15 mouse cellular contexts compared by ENCODE assay signal in genomic region chr13:43801961-43802360, GRCm38 (mm10). TPM values are rescaled to one million over a fixed set of nuclear protein-coding genes. Genes with fewer than 3 reads are reported as not detected.
DNase-seq lines count a peak whose midpoint lies in the region; ATAC-seq and TF ChIP-seq lines count a peak whose summit lies in the region.
"Had no signal": no experiment of that assay in that cellular context is flagged by ENCODE, and none has a peak within 500 bp of the region (broad histone marks: within the 10 kb centered on the region; RNA-seq: fewer than 3 reads in every experiment).

No protein-coding gene starts in this region.

- H3K4me1 ChIP-seq in heart, embryonic 11.5 days (ENCODE audit: control insufficient read depth, insufficient read depth, low read length), result 0 out of 2 replicates have a peak, but pooled peaks cover 3% of the 10 kb centered on the region
- peaks cover 19 to 94% of the 10 kb centered on the region in 2 experiments for H3K4me1 ChIP-seq in CH12.LX (ENCODE audit: control insufficient read depth in 1 of 2, insufficient read depth in 2 of 2)
- 0 out of 2 replicates have a peak, but pooled peaks cover 7% of the 10 kb centered on the region for H3K4me1 ChIP-seq in limb, embryonic 10.5 days

- H3K27me3 ChIP-seq in heart, embryonic 11.5 days (ENCODE audit: control insufficient read depth, insufficient read depth, low read length), result no peaks in the 10 kb centered on the region
- no peaks in the 10 kb centered on the region for H3K27me3 ChIP-seq in CH12.LX (replicated peaks)
- H3K27me3 ChIP-seq in limb, embryonic 10.5 days (ENCODE audit: low read depth, poor library complexity, severe bottlenecking), result no peaks in the 10 kb centered on the region
- H3K27me3 ChIP-seq: limb, embryonic 15.5 days had no signal

- dilution Hi-C loops in CH12.LX (cut with MboI; ENCODE audit: extremely low pct_ligation_motif_present, extremely low pct_unique_long_range_greater_than_20kb, low sequenced_read_pairs), result no loop called here

- no peaks in the 10 kb centered on the region for H3K36me3 ChIP-seq in heart, embryonic 11.5 days (ENCODE audit: control insufficient read depth, insufficient read depth, low read length)
- peaks cover 75 to 85% of the 10 kb centered on the region in 2 experiments for H3K36me3 ChIP-seq in CH12.LX (replicated peaks in 1 of 2; ENCODE audit: control insufficient read depth in 1 of 2, insufficient read depth in 1 of 2, low read length in 1 of 2)
- no peaks in the 10 kb centered on the region; the same call in 1 of the 2 replicates for H3K36me3 ChIP-seq in limb, embryonic 10.5 days
- H3K36me3 ChIP-seq: limb, embryonic 15.5 days had no signal

- no peaks in the 10 kb centered on the region for H3K9me3 ChIP-seq in heart, embryonic 11.5 days (replicated peaks; ENCODE audit: control insufficient read depth, low read length)
- no peaks in the 10 kb centered on the region for H3K9me3 ChIP-seq in CH12.LX (replicated peaks; ENCODE audit: low read length)
- H3K9me3 ChIP-seq in limb, embryonic 10.5 days (replicated peaks), result no peaks in the 10 kb centered on the region
- H3K9me3 ChIP-seq: forebrain, embryonic 13.5 days; limb, embryonic 15.5 days had no signal

- ATAC-seq in heart, embryonic 11.5 days (replicated peaks; ENCODE audit: insufficient number of reproducible peaks, low FRiP score, low TSS enrichment), result no peak
- ATAC-seq: forebrain, embryonic 13.5 days; liver, postnatal 0 days had no signal

- 76% methylated on average over 3 of the region's 3 CpGs for WGBS in heart, embryonic 11.5 days (ENCODE audit: insufficient replicate concordance)
- WGBS in limb, embryonic 10.5 days, result 77% methylated on average over 3 of the region's 3 CpGs

- DNase-seq in heart, adult 11 months, result peak; percentile 96
- DNase-seq in kidney, postnatal 14 days, result peak; percentile 49
- no peak for DNase-seq in kidney, adult 9 months
- DNase-seq in CH12.LX (ENCODE audit: extremely low read depth), result no peak
- DNase-seq in heart, postnatal 10 days, result peak; percentile 52 to 68
- DNase-seq in limb, embryonic 10.5 days (ENCODE audit: low spot score), result no peak
- DNase-seq: cerebellum, postnatal 36 days; liver, postnatal 0 days; right cerebral cortex, adult 18-20 months; spleen, adult 18-20 months; thymus, postnatal 36 days had no signal

- peaks cover 30% of the 10 kb centered on the region for H3K79me2 ChIP-seq in CH12.LX (replicated peaks; ENCODE audit: control insufficient read depth, extremely low read depth, insufficient read depth, poor library complexity, severe bottlenecking)

- TF ChIP-seq EP300 in CH12.LX (IDR thresholded peaks at IDR 0.05; ENCODE audit: low read length), result no peak

- H3K4me3 ChIP-seq in heart, embryonic 11.5 days (ENCODE audit: low read depth, low read length), result no peak overlapping the region
- no peak overlapping the region for H3K4me3 ChIP-seq in CH12.LX (replicated peaks in 1 of 3; ENCODE audit: low read depth in 2 of 3, low read length in 2 of 3, poor library complexity in 1 of 3)
- H3K4me3 ChIP-seq in limb, embryonic 10.5 days, result no peak overlapping the region
- H3K4me3 ChIP-seq: forebrain, embryonic 13.5 days; limb, embryonic 15.5 days had no signal

- no peak for TF ChIP-seq RAD21 in CH12.LX (IDR thresholded peaks at IDR 0.05; ENCODE audit: low read depth, low read length)

- no peak overlapping the region for H3K27ac ChIP-seq in heart, embryonic 11.5 days (ENCODE audit: low read depth, low read length)
- peak overlapping the region; percentile 46; the same call in 1 of the 2 replicates for H3K27ac ChIP-seq in CH12.LX (ENCODE audit: insufficient read depth, low read depth)
- H3K27ac ChIP-seq in limb, embryonic 10.5 days, result no peak overlapping the region
- H3K27ac ChIP-seq: forebrain, embryonic 13.5 days; limb, embryonic 15.5 days had no signal

- in situ Hi-C loops in CH12.LX (cut with MboI; ENCODE audit: low pct_ligation_motif_present, low pct_unique_long_range_greater_than_20kb, low sequenced_read_pairs), result no loop called here

- H3K9ac ChIP-seq in heart, embryonic 11.5 days (ENCODE audit: low read depth, low read length), result no peak overlapping the region
- H3K9ac ChIP-seq in CH12.LX (ENCODE audit: insufficient read depth, low read depth), result no peak overlapping the region
- H3K9ac ChIP-seq: forebrain, embryonic 13.5 days; limb, embryonic 15.5 days; liver, postnatal 0 days had no signal

- TF ChIP-seq CTCF in CH12.LX (conservative IDR thresholded peaks at IDR 0.05 in 1 of 2, IDR thresholded peaks at IDR 0.05 in 1 of 2; ENCODE audit: low read depth in 2 of 2, low read length in 2 of 2), result no peak

- intact Hi-C loops in heart, postnatal 10 days (cut with DNase I), result loop anchor here (2.0 kb wide), 1 partner anchor 59 kb away; no protein-coding TSS in a partner anchor

- H3K4me2 ChIP-seq in heart, embryonic 11.5 days, result no peak overlapping the region
- no peak overlapping the region for H3K4me2 ChIP-seq in CH12.LX (ENCODE audit: insufficient read depth, low read depth, poor library complexity, severe bottlenecking)
- H3K4me2 ChIP-seq: forebrain, embryonic 13.5 days; limb, embryonic 15.5 days had no signal

- no peak for TF ChIP-seq POLR2A in CH12.LX (IDR thresholded peaks at IDR 0.05; ENCODE audit: low read depth, low read length)

TF ChIP-seq in CH12.LX, 34 proteins besides CTCF, POLR2A, EP300 and RAD21:
- TF ChIP-seq KAT2A (IDR thresholded peaks at IDR 0.05; ENCODE audit: insufficient replicate concordance, low read length) (no peak), MAX (IDR thresholded peaks at IDR 0.05; ENCODE audit: low read length) (no peak)

RNA-seq across cellular contexts. Expression of gene Cd83, which starts 17.4 kb away (rescaled TPM):
- polyA plus RNA-seq in heart, embryonic 11.5 days (2014; fragmentation: Nextera tagmentation; extraction: Ambion mirVana), result 2.2 and 2.4 TPM in 2 replicates
- total RNA-seq in CH12.LX (2012; rRNA removed) (103 and 129 TPM in 2 replicates), CH12.LX (2014; rRNA removed) (298 and 307 TPM in 2 replicates)
- 106 and 109 TPM in 2 replicates for polyA plus RNA-seq in CH12.LX (2012; ENCODE audit: insufficient read length, low read depth)
- total RNA-seq in heart, postnatal 10 days (2021), result 1 to 10 TPM; 2.4 to 3.7 TPM
- 4.2 and 5.0 TPM in 2 replicates for polyA plus RNA-seq in limb, embryonic 10.5 days (2016; fragmentation: Nextera tagmentation; extraction: Ambion mirVana)
- polyA plus RNA-seq: C2C12 had no signal

Comparison
In these comparisons a context has a peak if more than half of its experiments do, and no peak if none do; other contexts are left out.
1. DNase-seq: peak in heart, adult 11 months (single experiment), kidney, postnatal 14 days (single experiment) and heart, postnatal 10 days (2 of 2); none in kidney, adult 9 months (single experiment), CH12.LX (single experiment) and limb, embryonic 10.5 days (single experiment).
2. RNA of gene Cd83, which starts 17.4 kb away (polyA plus RNA-seq): 106 to 109 TPM in CH12.LX; 4.2 to 5.0 TPM in limb, embryonic 10.5 days and 2.2 to 2.4 TPM in heart, embryonic 11.5 days; every median in the first group is over 10 times any median in the second.